Mouse (Mus musculus) E14TG2a.4 (cell line): ENCODE results near the gene Cnga4.

Source experiments
- CTCF ChIP-seq: conservative IDR thresholded peaks from 2 replicates; pipeline ENCODE4 v1.5.1; 2014; ENCODE audit warnings: low read length
- POU5F1 ChIP-seq: IDR thresholded peaks from 2 replicates; pipeline ENCODE4 v1.6.1; 2014; ENCODE audit warnings: low read length, borderline replicate concordance

- no peak for TF ChIP-seq CTCF
- no peak for TF ChIP-seq POU5F1
These were observed 16.7 kb upstream of the Cnga4 start for GRCm38 (mm10) chr7:105387696-105388095.
